Mouse (Mus musculus) heart, adult 2 months (tissue): ENCODE data around the gene Dennd6a.

Source experiments
- EP300 ChIP-seq: fragments of 200-500 bp; IDR thresholded peaks from 2 replicates; pipeline ENCODE4 v1.6.1; 2011; ENCODE audit warnings: low read depth, low read length, control low read depth; ENCODE audit not compliant: insufficient read depth
- POLR2A ChIP-seq: fragments of 200-500 bp; IDR thresholded peaks from 2 replicates; pipeline ENCODE4 v1.6.1; 2011; ENCODE audit warnings: mild to moderate bottlenecking, low read depth, low read length, control low read depth; ENCODE audit not compliant: insufficient read depth

DNA sequence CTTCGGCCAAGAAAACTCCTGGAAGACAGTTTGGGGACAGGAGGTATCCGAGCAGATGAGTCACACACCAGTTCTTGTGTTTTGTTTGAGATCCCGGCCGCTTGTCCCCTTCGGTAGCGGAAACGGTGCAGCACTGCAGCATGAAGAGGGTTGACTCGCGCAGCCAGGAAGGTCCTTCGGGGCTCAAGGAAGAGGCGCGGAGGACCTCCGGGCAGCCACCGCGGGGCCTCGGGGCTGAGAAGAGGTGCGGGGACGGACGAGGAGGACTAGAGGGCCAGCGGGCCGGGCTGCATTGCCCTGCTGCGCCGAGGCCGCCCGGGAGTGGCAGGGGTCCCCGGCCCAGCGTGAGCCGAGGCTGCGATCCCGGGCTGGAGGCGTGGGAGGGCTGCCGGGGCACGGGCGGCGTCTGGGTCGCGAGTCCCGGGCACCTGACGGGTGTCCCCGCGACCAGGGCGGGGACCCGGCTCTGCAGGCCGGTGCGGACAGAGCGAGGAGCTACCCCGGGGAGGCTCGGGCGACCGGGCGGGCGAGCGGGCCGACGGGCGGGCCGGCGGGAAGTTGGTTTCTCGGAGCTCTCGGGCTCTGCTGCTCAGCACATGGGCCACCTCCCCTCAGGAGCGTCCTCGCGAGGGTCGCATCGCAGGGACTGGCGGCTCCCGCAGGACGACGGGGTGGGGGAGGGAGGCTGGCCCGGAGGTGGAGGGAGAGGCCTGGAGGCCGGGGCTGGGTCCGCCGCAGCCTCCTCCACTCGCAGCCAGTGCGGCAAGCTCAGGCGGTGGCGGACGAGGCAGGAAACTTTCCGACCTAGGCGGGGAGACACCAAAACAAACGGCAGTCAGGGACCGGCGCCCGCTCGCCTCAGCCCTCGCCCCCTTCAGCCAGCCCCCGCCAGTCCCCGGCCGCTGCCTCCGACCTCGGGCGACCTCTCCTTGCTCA, 39.6 kb upstream of the Dennd6a start:
- TF ChIP-seq EP300 (no peak), POLR2A (no peak)
